Mouse (Mus musculus) urinary bladder, postnatal 25 days (tissue): ENCODE data around the gene Syn3.

Experiments
- DNase-seq: peaks from one replicate; pipeline ENCODE4 v3.0.0; 2022; ENCODE audit warnings: low spot score

The Syn3 gene

GRCm38 (mm10) chr10:86368811-86369210, 129.9 kb downstream of the Syn3 start:
- DNase-seq = no peak

- no peak for DNase-seq
Measured at GRCm38 (mm10) chr10:86367346-86367745, 131.3 kb downstream of the Syn3 start.

GRCm38 (mm10) chr10:86365632-86366092, 133.0 kb downstream of the Syn3 start:
- no peak for DNase-seq

GRCm38 (mm10) chr10:86363669-86364309, 134.9 kb downstream of the Syn3 start:
- no peak for DNase-seq

GRCm38 (mm10) chr10:86359699-86360098, 139.0 kb downstream of the Syn3 start:
- DNase-seq = no peak

GRCm38 (mm10) chr10:86359208-86359607, 139.5 kb downstream of the Syn3 start:
- DNase-seq = no peak

- DNase-seq = no peak
Measured at GRCm38 (mm10) chr10:86358307-86358975, 140.3 kb downstream of the Syn3 start.

- no peak for DNase-seq
Measured at GRCm38 (mm10) chr10:86356819-86357563, 141.7 kb downstream of the Syn3 start.

GRCm38 (mm10) chr10:86352521-86352920, 146.2 kb downstream of the Syn3 start:
- DNase-seq = no peak

GRCm38 (mm10) chr10:86351287-86351686, 147.4 kb downstream of the Syn3 start:
- no peak for DNase-seq

- no peak for DNase-seq
Measured at GRCm38 (mm10) chr10:86346235-86346840, 152.4 kb downstream of the Syn3 start.

GRCm38 (mm10) chr10:86345645-86346044, 153.1 kb downstream of the Syn3 start:
- DNase-seq = no peak

- no peak for DNase-seq
Measured at GRCm38 (mm10) chr10:86344654-86345053, 154.0 kb downstream of the Syn3 start.

- DNase-seq = no peak
Measured at GRCm38 (mm10) chr10:86343931-86344330, 154.8 kb downstream of the Syn3 start.

- no peak for DNase-seq
Measured at GRCm38 (mm10) chr10:86343362-86343761, 155.3 kb downstream of the Syn3 start.

- DNase-seq = no peak
Measured at GRCm38 (mm10) chr10:86342713-86343112, 156.0 kb downstream of the Syn3 start.

- DNase-seq = no peak
Measured at GRCm38 (mm10) chr10:86342151-86342550, 156.5 kb downstream of the Syn3 start.

- no peak for DNase-seq
Measured at GRCm38 (mm10) chr10:86341589-86341988, 157.1 kb downstream of the Syn3 start.

- no peak for DNase-seq
Measured at GRCm38 (mm10) chr10:86340991-86341527, 157.6 kb downstream of the Syn3 start.

- peak; percentile 23 for DNase-seq
Measured at GRCm38 (mm10) chr10:86340421-86340820, 158.3 kb downstream of the Syn3 start.

- DNase-seq = peak; percentile 80
Measured at GRCm38 (mm10) chr10:86339649-86340379, 158.9 kb downstream of the Syn3 start.

GRCm38 (mm10) chr10:86339121-86339520, 159.6 kb downstream of the Syn3 start:
- DNase-seq = no peak
